Mouse (Mus musculus): ENCODE measurements around the gene Pcgf5.
A peak's percentile ranks its signal among the peaks of the same experiment; 100 is the strongest.
"Not testable (repeated sequence)": the region's sequence is repeated elsewhere in the genome, so short reads cannot be mapped to it uniquely, and the experiment has no call there.

Pcgf5 gene

GRCm38 (mm10) chr19:36388502-36388901 lies 40.4 kb downstream of the Pcgf5 start:
- DNase-seq (ENCODE audit: low spot score) = no peak

DNA sequence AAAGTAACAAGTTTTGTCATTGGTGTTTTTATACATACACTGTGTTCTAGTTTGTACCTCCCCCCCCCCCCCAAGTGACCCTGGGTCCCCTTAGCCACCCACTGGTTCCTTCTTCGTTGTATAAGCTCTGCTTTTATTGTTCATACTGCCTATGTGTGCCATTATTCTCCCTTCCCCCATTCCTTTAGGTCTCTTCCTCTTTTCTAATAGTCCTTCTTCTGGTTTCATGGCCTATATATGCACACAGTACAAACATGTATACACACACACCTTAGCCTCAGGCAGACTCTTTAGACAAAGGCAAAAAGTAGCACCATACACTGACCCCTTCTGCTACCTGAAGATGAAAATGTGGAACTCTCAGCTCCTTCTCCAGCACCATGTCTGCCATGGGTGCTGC lies 42.6 kb downstream of the Pcgf5 start:
- no peak for DNase-seq (ENCODE audit: low spot score)

- DNase-seq (ENCODE audit: low spot score) = no peak
These were observed 50.4 kb downstream of the Pcgf5 start for GRCm38 (mm10) chr19:36398500-36398899.

DNA sequence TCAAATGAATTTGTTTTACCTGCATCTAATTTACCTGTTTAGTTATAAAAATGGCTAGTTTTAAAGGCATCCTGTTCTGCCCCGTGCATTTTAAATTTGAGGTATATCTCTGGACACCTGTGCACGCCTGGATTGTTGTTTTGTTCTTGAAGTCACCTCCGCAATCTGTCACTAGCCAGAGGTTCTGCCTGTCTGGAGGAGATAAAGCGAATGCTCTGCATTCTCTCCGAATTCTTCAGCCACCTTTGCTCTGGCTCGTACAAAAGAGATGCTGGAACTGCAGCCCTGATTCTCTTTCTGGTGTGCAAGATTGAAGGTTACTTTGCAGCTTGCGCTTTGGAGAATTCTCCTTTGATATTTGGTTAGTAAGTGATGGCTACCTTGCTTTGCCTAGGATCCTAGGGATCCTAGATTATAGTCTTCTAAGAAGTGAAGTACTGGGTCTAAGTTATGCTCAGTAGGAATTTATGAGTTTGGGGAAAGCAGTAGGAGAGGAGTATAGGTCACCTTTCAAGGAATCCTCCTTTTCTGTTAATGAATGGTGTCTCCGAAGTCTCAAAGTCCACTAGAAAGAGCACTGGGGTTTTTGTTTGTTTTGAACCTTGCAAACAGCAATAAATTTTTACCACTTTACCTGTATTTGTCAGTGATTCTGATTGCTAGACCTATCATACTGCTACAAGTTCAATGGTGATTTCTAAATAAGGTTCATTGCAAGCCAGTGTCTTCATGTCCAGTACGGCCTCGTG lies 60.4 kb downstream of the Pcgf5 start:
- DNase-seq (ENCODE audit: low spot score) = no peak

- DNase-seq (ENCODE audit: low spot score) = peak; percentile 83
These were observed 61.3 kb downstream of the Pcgf5 start for GRCm38 (mm10) chr19:36409280-36409860.

DNA sequence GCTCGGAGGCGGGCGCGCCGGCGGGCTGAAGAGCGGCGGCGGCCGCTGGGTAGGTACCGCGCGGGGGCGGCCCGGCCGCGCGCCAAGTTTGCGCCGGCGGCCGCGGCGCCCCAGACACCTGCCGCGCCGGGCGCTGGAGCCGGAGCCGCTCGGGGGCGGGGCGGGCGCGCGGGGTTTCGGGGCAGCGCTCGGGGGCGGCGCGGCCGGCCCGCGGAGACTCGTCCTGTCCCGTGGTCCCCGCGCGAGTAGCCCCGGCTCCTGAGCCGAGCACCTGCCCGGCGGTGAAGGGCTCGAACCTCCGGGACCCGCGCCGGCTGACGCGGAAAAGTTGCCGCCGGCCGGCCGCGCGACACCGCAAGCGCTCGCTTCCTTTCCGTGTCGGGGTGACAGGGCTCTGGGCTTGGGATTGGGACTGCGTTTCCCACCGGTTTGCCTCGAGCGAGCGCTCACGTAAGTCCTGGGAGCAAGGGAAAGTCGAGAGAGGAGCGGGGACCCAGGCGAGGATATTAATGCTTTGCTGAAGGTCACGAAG lies 61.8 kb downstream of the Pcgf5 start:
- no peak for DNase-seq (ENCODE audit: low spot score)

- DNase-seq (ENCODE audit: low spot score) = no peak
These were observed 71.8 kb downstream of the Pcgf5 start for GRCm38 (mm10) chr19:36419885-36420284.

DNA sequence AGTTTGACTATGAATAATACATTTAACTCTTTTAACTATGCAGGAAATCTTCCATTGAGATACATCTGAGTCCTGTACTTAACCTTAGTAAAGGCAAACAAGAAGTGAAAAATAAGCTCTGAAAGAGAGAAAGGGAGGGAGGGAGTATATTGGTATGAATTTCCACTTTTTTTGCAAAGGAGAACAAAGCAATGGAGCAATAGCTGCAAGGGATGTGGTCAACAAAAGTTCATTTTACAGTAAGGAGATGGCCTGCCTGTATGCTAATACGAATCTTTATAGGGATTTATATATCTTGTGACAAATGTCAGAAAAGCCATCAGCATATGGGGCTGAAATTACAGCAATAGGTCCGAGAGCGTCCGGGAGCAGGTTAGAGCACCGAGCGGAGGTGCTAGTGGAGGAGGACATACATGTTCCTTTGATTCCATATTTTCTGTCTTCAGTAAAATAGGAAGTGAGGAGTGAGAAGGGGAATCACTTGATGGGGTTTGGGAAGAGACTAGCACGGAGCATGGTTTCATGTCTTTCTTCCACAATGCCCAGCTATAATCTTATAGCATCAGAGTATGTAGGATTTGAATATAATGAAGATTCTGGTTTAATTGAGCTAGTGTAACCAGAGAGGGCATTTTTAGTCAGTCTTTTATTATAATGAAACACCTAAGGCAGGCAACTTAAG lies 79.2 kb downstream of the Pcgf5 start:
- no peak for DNase-seq (ENCODE audit: low spot score)

DNA sequence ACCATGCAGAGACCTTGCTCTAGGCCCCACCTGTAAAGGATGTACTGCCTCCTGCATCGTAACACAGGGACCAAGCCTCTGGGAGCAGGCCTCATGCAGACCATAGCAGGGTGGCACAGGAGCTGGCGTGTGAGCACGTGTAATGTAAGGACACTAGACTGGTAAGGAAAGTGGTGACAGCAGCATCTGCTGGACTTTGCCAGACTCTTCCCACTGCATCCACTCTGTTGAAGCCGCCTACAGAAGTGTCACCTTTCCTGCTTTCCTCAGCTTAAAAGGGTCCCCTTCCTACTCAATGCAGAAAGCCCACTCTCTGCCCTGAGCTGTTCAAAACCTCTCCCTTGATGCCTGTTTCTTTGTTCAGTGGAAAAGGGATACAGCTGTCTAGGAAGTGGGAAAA lies 80.0 kb downstream of the Pcgf5 start:
- no peak for DNase-seq (ENCODE audit: low spot score)

DNA sequence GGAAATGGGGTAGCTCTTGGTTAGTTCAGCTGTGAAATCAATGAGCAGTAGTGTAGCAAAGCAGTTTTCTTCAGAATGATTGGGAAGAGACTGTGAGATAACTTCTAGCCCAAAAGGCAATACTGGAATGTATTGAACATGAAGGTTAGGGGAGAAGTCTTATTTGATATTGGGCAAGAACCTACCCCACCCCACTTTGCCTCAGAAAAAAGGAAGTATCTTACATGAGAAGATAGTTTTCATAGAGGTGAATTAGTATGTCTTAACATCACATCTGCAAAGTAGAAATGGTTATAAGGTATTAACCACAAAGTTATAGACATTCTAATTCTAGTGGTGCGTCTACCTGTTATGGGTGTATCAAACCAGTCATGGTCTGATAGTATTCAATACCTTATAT lies 81.2 kb downstream of the Pcgf5 start:
- DNase-seq (ENCODE audit: low spot score) = no peak

GRCm38 (mm10) chr19:36433161-36433560 lies 85.1 kb downstream of the Pcgf5 start:
- DNase-seq (ENCODE audit: low spot score) = no peak

DNA sequence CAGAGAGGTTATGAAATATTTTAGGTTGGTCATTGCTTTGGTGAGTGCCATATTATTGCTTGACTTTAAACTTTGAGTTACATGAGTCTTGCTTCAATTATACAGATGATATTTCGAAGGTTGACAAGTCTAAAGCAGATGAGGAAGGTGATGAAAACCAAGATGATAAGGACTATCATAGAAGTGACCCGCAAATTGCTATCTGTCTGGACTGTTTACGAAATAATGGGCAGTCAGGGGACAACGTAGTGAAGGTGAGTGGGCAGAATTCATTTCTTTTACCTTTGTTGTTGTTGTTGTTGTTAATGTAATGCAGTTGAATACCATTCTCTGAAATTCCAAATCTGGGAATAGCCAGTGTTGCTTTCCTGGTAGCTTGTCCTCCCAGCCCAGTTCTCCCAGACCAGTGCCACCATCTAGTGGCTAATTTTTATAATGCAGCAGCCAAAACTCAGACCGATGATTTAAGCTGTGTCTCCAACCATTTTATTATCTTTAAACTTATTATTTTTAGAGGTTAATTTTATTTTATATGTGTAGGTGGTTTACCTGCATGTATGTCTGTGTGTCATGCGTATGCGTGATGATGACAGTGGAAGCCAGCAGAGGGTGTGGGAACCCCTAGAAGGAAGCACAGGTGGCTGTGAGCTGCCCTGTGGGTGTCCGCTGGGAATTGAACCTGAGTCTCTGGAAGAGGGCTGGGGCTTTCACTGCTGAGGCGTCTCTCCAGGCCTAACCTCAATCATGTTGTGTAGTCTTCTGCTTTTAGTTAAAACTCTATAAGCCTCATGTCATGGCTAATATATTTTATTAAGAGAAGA lies 92.0 kb downstream of the Pcgf5 start:
- peak; percentile 12 for DNase-seq (ENCODE audit: low spot score)

- no peak for DNase-seq (ENCODE audit: low spot score)
These were observed 103.0 kb downstream of the Pcgf5 start for GRCm38 (mm10) chr19:36450997-36451608.

DNA sequence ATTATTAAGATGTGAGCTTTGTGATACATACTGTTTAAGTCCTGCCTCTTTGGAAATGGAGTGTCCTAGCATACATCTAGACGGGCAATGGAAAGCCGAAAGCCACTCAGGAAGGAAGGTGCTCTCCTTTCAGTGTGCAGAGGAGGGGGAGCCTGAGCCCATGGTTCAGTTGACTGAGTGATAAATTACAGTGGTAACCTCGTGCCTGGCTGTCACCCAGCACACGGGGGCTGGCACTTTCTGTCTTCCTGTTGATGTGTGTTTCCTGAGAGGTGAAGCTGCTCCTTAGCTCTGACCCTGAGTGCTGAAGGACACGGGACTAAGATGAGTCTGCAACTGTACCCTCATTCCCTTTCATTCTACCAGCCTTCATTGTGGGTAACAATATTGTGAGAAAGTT lies 103.6 kb downstream of the Pcgf5 start:
- DNase-seq (ENCODE audit: low spot score) = no peak

- DNase-seq (ENCODE audit: low spot score) = not testable (repeated sequence)
These were observed 104.1 kb downstream of the Pcgf5 start for GRCm38 (mm10) chr19:36452210-36452609.

GRCm38 (mm10) chr19:36453451-36453850 lies 105.3 kb downstream of the Pcgf5 start:
- no peak for DNase-seq (ENCODE audit: low spot score)

DNA sequence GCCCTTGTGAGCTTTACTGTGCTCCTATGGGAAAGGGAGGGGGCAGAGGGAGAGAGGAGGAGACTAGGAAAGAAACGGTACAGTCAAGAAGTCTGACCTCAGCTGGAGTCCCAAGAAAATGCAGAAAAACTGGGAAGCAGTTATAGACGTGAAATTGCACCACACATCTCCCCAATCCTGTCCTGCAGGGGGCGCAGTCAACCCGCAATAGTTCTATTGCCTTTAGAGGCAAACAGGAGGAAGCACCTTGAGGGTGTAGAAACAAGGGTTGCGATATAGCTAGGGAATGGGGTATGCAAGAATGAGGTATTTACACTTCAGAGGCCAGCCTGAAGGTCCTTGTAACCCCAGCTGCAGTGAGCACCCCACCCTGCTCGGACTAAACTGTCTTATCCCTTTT lies 122.0 kb downstream of the Pcgf5 start:
- peak; percentile 32 for DNase-seq (ENCODE audit: low spot score)

- no peak for DNase-seq (ENCODE audit: low spot score)
These were observed 123.2 kb downstream of the Pcgf5 start for GRCm38 (mm10) chr19:36471325-36471724.

- DNase-seq (ENCODE audit: low spot score) = no peak
These were observed 128.5 kb downstream of the Pcgf5 start for GRCm38 (mm10) chr19:36476596-36476995.

GRCm38 (mm10) chr19:36477151-36477550 lies 129.0 kb downstream of the Pcgf5 start:
- peak; percentile 14 for DNase-seq (ENCODE audit: low spot score)

- no peak for DNase-seq (ENCODE audit: low spot score)
These were observed 129.6 kb downstream of the Pcgf5 start for GRCm38 (mm10) chr19:36477684-36478083.

GRCm38 (mm10) chr19:36490911-36491310 lies 142.8 kb downstream of the Pcgf5 start:
- DNase-seq (ENCODE audit: low spot score) = no peak
